Mouse (Mus musculus): ENCODE data around the gene Birc3. TPM values are rescaled to one million over a fixed set of nuclear protein-coding genes. Genes with fewer than 3 reads are reported as not detected.

Birc3 gene
- polyA plus RNA-seq, 1 experiment from 2014 or later: 3.9 TPM

- peak; percentile 43 for ATAC-seq (ENCODE audit: low FRiP score)
- H3K9ac ChIP-seq (ENCODE audit: low read length): peak overlapping the region; percentile 91
- under 1% methylated on average over 16 of the region's 16 CpGs for WGBS
- H3K4me1 ChIP-seq (ENCODE audit: control insufficient read depth, insufficient read depth, low read length): peaks cover 10% of the 10 kb centered on the region; the same call in 1 of the 2 replicates
- H3K4me3 ChIP-seq (ENCODE audit: low read depth, low read length): peak overlapping the region; percentile 61
- H3K9me3 ChIP-seq (ENCODE audit: control insufficient read depth, low read length): no peaks in the 10 kb centered on the region
- H3K27ac ChIP-seq (ENCODE audit: low read depth, low read length): peak overlapping the region; percentile 97
- no peaks in the 10 kb centered on the region for H3K27me3 ChIP-seq (ENCODE audit: control insufficient read depth, insufficient read depth, low read length)
- H3K36me3 ChIP-seq (ENCODE audit: control insufficient read depth, insufficient read depth, low read length): no peaks in the 10 kb centered on the region
- DNase-seq (ENCODE audit: low spot score, missing footprints): peak; percentile 96
- peak overlapping the region; percentile 81 for H3K4me2 ChIP-seq
These were observed 36.7 kb downstream of the Birc3 start for GRCm38 (mm10) chr9:7836331-7836730.

- Histone ChIP-seq H3K9ac (ENCODE audit: low read length) (no peak overlapping the region), H3K36me3 (ENCODE audit: control insufficient read depth, insufficient read depth, low read length) (no peaks in the 10 kb centered on the region), H3K4me2 (no peak overlapping the region), H3K9me3 (ENCODE audit: control insufficient read depth, low read length) (no peaks in the 10 kb centered on the region), H3K27ac (ENCODE audit: low read depth, low read length) (no peak overlapping the region), H3K4me1 (ENCODE audit: control insufficient read depth, insufficient read depth, low read length) (peaks cover 10% of the 10 kb centered on the region; the same call in 1 of the 2 replicates), H3K4me3 (ENCODE audit: low read depth, low read length) (no peak overlapping the region), H3K27me3 (ENCODE audit: control insufficient read depth, insufficient read depth, low read length) (no peaks in the 10 kb centered on the region)
- 92% methylated on average over 1 of the region's 1 CpGs for WGBS
- no peak for ATAC-seq (ENCODE audit: low FRiP score)
- peak; percentile 49 for DNase-seq (ENCODE audit: low spot score, missing footprints)
These were observed 37.7 kb downstream of the Birc3 start for GRCm38 (mm10) chr9:7835302-7835701.

DNA sequence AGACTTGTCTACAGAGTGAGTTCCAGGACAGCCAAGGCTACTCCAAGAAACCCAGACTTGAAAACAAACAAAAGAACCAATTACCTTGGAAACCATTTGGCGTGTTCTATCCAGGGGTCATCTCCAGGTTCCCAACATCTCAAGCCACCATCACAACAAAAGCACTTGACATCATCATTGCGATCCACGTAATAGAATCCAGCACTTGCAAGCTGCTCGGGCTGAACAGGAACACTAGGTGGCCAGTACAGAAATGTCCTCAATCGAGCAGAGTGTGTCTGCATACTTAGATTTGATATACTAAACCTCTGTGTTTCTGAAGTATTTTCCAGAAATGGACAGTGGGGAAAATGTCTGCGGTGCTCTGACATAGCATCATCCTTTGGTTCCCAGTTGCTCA is 39.6 kb downstream of the Birc3 start:
- H3K4me1 ChIP-seq (ENCODE audit: control insufficient read depth, insufficient read depth, low read length): peaks cover 10% of the 10 kb centered on the region; the same call in 1 of the 2 replicates
- H3K9ac ChIP-seq (ENCODE audit: low read length): no peak overlapping the region
- H3K27me3 ChIP-seq (ENCODE audit: control insufficient read depth, insufficient read depth, low read length): no peaks in the 10 kb centered on the region
- H3K9me3 ChIP-seq (ENCODE audit: control insufficient read depth, low read length): no peaks in the 10 kb centered on the region
- H3K4me3 ChIP-seq (ENCODE audit: low read depth, low read length): no peak overlapping the region
- no peak for ATAC-seq (ENCODE audit: low FRiP score)
- no peak for DNase-seq (ENCODE audit: low spot score, missing footprints)
- WGBS: 90% methylated on average over 6 of the region's 6 CpGs
- H3K36me3 ChIP-seq (ENCODE audit: control insufficient read depth, insufficient read depth, low read length): no peaks in the 10 kb centered on the region
- no peak overlapping the region for H3K27ac ChIP-seq (ENCODE audit: low read depth, low read length)
- H3K4me2 ChIP-seq: no peak overlapping the region

DNA sequence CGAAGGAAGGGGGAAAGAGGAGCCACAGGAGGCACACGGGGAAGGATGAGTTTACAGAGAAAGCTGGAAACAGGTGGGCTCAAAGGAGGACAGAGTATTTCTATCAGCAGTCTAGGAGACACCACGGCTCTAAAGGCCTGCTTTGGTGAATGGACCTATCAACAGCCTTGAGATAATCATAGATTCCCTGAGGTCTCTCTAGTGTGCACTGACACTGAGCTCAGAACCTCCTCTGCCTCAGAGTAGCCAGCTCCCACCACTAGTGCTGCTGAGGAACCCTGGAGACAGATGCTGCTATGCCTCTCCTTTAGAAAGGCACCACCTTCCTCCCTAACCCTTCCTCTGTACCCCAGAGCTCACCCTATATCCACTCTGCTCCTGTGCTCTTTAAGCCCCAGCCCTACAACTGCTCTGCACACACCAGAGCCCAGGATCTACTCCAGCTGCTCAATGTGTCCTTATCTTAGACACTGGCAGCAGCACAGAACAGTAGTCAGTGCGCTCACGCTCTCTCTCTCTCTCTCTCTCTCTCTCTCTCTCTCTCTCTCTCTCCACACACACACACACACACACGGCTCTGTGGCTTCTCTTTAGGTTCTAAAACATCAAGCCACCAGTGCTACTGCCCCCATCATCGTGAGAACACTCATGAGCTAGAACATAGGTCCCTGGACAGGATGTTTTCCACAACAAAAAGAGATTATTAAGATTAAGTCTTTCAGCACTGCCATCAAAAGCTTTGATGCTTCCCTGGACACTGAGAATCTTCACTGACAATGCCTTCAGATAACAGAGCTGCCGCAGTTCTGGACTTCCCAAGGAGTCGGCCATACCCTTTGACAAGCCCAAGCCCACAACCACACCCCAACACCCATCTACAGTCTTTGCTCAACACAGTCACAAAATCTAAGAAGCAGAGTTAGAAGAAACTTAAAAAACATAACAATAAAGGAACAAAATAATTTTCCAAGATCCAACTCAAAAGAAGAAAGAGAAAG is 43.2 kb downstream of the Birc3 start:
- Histone ChIP-seq H3K36me3 (ENCODE audit: control insufficient read depth, insufficient read depth, low read length) (no peaks in the 10 kb centered on the region), H3K4me2 (no peak overlapping the region), H3K27me3 (ENCODE audit: control insufficient read depth, insufficient read depth, low read length) (no peaks in the 10 kb centered on the region), H3K27ac (ENCODE audit: low read depth, low read length) (no peak overlapping the region), H3K4me1 (ENCODE audit: control insufficient read depth, insufficient read depth, low read length) (peaks cover 3% of the 10 kb centered on the region; the same call in 1 of the 2 replicates), H3K9me3 (ENCODE audit: control insufficient read depth, low read length) (no peaks in the 10 kb centered on the region), H3K9ac (ENCODE audit: low read length) (no peak overlapping the region), H3K4me3 (ENCODE audit: low read depth, low read length) (no peak overlapping the region)
- ATAC-seq (ENCODE audit: low FRiP score): no peak; the same call in 1 of the 2 replicates
- WGBS: 80% methylated on average over 9 of the region's 9 CpGs
- DNase-seq (ENCODE audit: low spot score, missing footprints): no peak

DNA sequence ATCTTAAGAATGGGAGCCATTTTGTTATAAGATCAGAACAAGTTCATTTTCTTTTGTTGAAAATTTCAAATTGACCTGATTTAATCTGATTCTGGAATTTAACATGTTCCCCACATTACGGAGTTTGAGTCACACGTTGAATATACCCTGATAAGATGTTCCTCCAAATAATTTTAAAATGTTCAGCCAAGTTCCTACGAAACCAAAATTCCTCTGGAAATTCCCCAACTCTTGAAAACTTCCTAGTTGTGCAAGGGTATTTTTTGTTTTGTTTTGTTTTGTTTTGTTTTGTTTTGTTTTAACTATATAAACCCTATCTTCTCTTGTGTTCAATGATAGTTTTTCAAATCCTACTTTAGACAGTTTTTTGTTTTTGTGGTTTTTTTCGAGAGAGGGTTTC is 44.3 kb downstream of the Birc3 start:
- Histone ChIP-seq H3K4me2 (no peak overlapping the region), H3K9me3 (ENCODE audit: control insufficient read depth, low read length) (no peaks in the 10 kb centered on the region), H3K36me3 (ENCODE audit: control insufficient read depth, insufficient read depth, low read length) (no peaks in the 10 kb centered on the region), H3K27ac (ENCODE audit: low read depth, low read length) (no peak overlapping the region), H3K9ac (ENCODE audit: low read length) (no peak overlapping the region), H3K4me1 (ENCODE audit: control insufficient read depth, insufficient read depth, low read length) (peaks cover 3% of the 10 kb centered on the region; the same call in 1 of the 2 replicates), H3K4me3 (ENCODE audit: low read depth, low read length) (no peak overlapping the region), H3K27me3 (ENCODE audit: control insufficient read depth, insufficient read depth, low read length) (no peaks in the 10 kb centered on the region)
- DNase-seq (ENCODE audit: low spot score, missing footprints): no peak
- ATAC-seq (ENCODE audit: low FRiP score): no peak
- 96% methylated on average over 4 of the region's 4 CpGs for WGBS

DNA sequence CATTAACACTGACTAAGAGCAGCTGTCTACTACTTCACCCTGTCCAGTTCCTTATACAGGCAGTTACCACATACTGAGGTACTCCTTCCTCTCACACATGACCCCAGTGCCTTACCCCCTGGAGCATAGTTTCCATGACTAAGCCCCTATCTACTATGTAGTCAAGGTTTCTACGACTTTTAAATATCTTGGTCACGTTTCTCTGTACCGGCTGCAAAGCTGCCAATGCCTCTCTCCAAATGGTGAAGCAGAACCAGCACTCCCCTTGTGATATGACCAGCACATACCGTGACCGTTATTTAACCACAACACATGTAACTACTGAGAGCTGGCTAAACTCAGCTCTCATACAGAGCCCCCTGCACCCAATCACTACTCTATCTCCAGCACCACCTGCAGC is 48.1 kb downstream of the Birc3 start:
- WGBS: 94% methylated on average over 5 of the region's 5 CpGs
- Histone ChIP-seq H3K36me3 (ENCODE audit: control insufficient read depth, insufficient read depth, low read length) (no peaks in the 10 kb centered on the region), H3K27ac (ENCODE audit: low read depth, low read length) (no peak overlapping the region), H3K4me3 (ENCODE audit: low read depth, low read length) (no peak overlapping the region), H3K4me2 (no peak overlapping the region), H3K27me3 (ENCODE audit: control insufficient read depth, insufficient read depth, low read length) (no peaks in the 10 kb centered on the region), H3K9me3 (ENCODE audit: control insufficient read depth, low read length) (no peaks in the 10 kb centered on the region), H3K9ac (ENCODE audit: low read length) (no peak overlapping the region), H3K4me1 (ENCODE audit: control insufficient read depth, insufficient read depth, low read length) (no peaks in the 10 kb centered on the region)
- no peak for ATAC-seq (ENCODE audit: low FRiP score)
- DNase-seq (ENCODE audit: low spot score, missing footprints): no peak

- Histone ChIP-seq H3K4me1 (ENCODE audit: control insufficient read depth, insufficient read depth, low read length) (no peaks in the 10 kb centered on the region), H3K36me3 (ENCODE audit: control insufficient read depth, insufficient read depth, low read length) (no peaks in the 10 kb centered on the region; the same call in 1 of the 2 replicates), H3K4me3 (ENCODE audit: low read depth, low read length) (no peak overlapping the region), H3K9ac (ENCODE audit: low read length) (no peak overlapping the region), H3K27ac (ENCODE audit: low read depth, low read length) (no peak overlapping the region), H3K27me3 (ENCODE audit: control insufficient read depth, insufficient read depth, low read length) (no peaks in the 10 kb centered on the region), H3K4me2 (no peak overlapping the region), H3K9me3 (ENCODE audit: control insufficient read depth, low read length) (no peaks in the 10 kb centered on the region)
- ATAC-seq (ENCODE audit: low FRiP score) (no peak), DNase-seq (ENCODE audit: low spot score, missing footprints) (no peak)
- WGBS: 82% methylated on average over 3 of the region's 3 CpGs
These were observed 50.2 kb downstream of the Birc3 start for GRCm38 (mm10) chr9:7822758-7823157.

- ATAC-seq (ENCODE audit: low FRiP score): peak; percentile 44; the same call in 1 of the 2 replicates
- Histone ChIP-seq H3K36me3 (ENCODE audit: control insufficient read depth, insufficient read depth, low read length) (no peaks in the 10 kb centered on the region), H3K27ac (ENCODE audit: low read depth, low read length) (no peak overlapping the region), H3K4me2 (no peak overlapping the region), H3K9me3 (ENCODE audit: control insufficient read depth, low read length) (no peaks in the 10 kb centered on the region), H3K9ac (ENCODE audit: low read length) (no peak overlapping the region), H3K4me1 (ENCODE audit: control insufficient read depth, insufficient read depth, low read length) (no peaks in the 10 kb centered on the region), H3K27me3 (ENCODE audit: control insufficient read depth, insufficient read depth, low read length) (no peaks in the 10 kb centered on the region), H3K4me3 (ENCODE audit: low read depth, low read length) (no peak overlapping the region)
- 62% methylated on average over 4 of the region's 5 CpGs for WGBS
- no peak for DNase-seq (ENCODE audit: low spot score, missing footprints)
These were observed 67.9 kb downstream of the Birc3 start for GRCm38 (mm10) chr9:7805101-7805506.
